ENCODE assay signal across 20 mouse cellular contexts in the genomic region with DNA sequence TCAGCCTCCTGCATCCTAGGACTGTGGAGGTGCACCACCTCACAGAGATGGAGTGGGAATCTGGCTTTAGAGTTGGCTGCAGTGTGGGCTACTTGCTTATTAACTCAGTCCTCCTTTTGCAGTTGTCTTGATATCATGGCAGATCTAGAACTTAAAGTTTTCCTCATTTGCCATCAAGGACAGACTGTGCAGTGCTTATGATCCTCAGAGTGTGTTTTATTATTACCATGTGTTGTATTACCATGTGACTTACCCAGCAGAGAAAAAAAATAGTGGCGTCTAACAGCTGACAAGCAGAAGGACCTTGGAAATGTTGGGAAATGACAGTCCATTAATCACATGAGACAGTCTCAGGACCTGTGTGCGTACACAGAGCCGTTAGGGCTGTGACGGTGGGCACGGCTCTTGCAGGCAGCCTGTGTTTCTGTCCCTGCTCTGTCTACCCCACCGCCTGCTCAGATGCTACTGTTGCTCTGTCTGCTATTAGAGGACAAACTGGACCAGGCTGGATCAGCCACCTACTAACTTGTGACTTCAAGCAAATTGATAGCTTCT. TPM values are rescaled to one million over a fixed set of nuclear protein-coding genes. Genes with fewer than 3 reads are reported as not detected.
DNase-seq lines count a peak whose midpoint lies in the region; ATAC-seq lines count a peak whose summit lies in the region.
"Had no signal": no experiment of that assay in that cellular context is flagged by ENCODE, and none has a peak within 500 bp of the region (broad histone marks: within the 10 kb centered on the region; RNA-seq: fewer than 3 reads in every experiment).

No protein-coding gene starts in this region.

- 66% methylated on average over 6 of the region's 6 CpGs for WGBS in midbrain, embryonic 13.5 days
- 64% methylated on average over 6 of the region's 6 CpGs for WGBS in midbrain, embryonic 15.5 days
- 55% methylated on average over 6 of the region's 6 CpGs for WGBS in hindbrain, embryonic 16.5 days

- no peak overlapping the region for H3K27ac ChIP-seq in midbrain, embryonic 13.5 days
- no peak overlapping the region for H3K27ac ChIP-seq in midbrain, embryonic 15.5 days
- H3K27ac ChIP-seq in hindbrain, embryonic 16.5 days (ENCODE audit: low read depth, low read length) = no peak overlapping the region; the same call in 1 of the 2 replicates
- H3K27ac ChIP-seq: forebrain, embryonic 12.5 days; limb, embryonic 15.5 days; liver, embryonic 15.5 days; stomach, embryonic 15.5 days had no signal

- peak; percentile 55 for ATAC-seq in midbrain, embryonic 13.5 days
- ATAC-seq in midbrain, embryonic 15.5 days (replicated peaks) = no peak
- peak; percentile 61 for ATAC-seq in hindbrain, embryonic 16.5 days
- ATAC-seq in activated CD4-positive, CD25-positive, alpha-beta regulatory T cell, adult 4 months = no peak

- no peaks in the 10 kb centered on the region for H3K9me3 ChIP-seq in midbrain, embryonic 13.5 days
- no peaks in the 10 kb centered on the region for H3K9me3 ChIP-seq in midbrain, embryonic 15.5 days
- H3K9me3 ChIP-seq in hindbrain, embryonic 16.5 days (ENCODE audit: control insufficient read depth, low read length) = no peaks in the 10 kb centered on the region
- H3K9me3 ChIP-seq: forebrain, embryonic 12.5 days; limb, embryonic 15.5 days; liver, embryonic 15.5 days; stomach, embryonic 15.5 days had no signal

- H3K36me3 ChIP-seq in midbrain, embryonic 13.5 days = peaks cover 43% of the 10 kb centered on the region
- peaks cover 22% of the 10 kb centered on the region for H3K36me3 ChIP-seq in midbrain, embryonic 15.5 days (replicated peaks)
- peaks cover 3% of the 10 kb centered on the region; the same call in 1 of the 2 replicates for H3K36me3 ChIP-seq in hindbrain, embryonic 16.5 days (ENCODE audit: control insufficient read depth, insufficient read depth, low read length)

- peak; percentile 36 for DNase-seq in heart, adult 11 months
- no peak for DNase-seq in heart, postnatal 14 days
- DNase-seq in kidney, postnatal 4 days = no peak
- DNase-seq: B cell, adult 2 months; cerebellum, adult 11 months; gastrocnemius, postnatal 10 days; heart, adult 18-20 months; kidney, adult 2 months; kidney, postnatal 14 days; lung, postnatal 10 days; retina, postnatal 1 day; thymus, adult 18-20 months had no signal

- H3K4me3 ChIP-seq in midbrain, embryonic 13.5 days (replicated peaks) = no peak overlapping the region
- no peak overlapping the region for H3K4me3 ChIP-seq in midbrain, embryonic 15.5 days
- H3K4me3 ChIP-seq in hindbrain, embryonic 16.5 days (ENCODE audit: low read length) = no peak overlapping the region
- H3K4me3 ChIP-seq: forebrain, embryonic 12.5 days; limb, embryonic 15.5 days; liver, embryonic 15.5 days; stomach, embryonic 15.5 days had no signal

- intact Hi-C loops in heart, postnatal 14 days (cut with DNase I) = no loop called here

- H3K4me1 ChIP-seq in midbrain, embryonic 13.5 days (replicated peaks) = peaks cover 7% of the 10 kb centered on the region
- no peaks in the 10 kb centered on the region for H3K4me1 ChIP-seq in midbrain, embryonic 15.5 days
- no peaks in the 10 kb centered on the region for H3K4me1 ChIP-seq in hindbrain, embryonic 16.5 days (ENCODE audit: control insufficient read depth, insufficient read depth, low read depth, low read length)
- H3K4me1 ChIP-seq: forebrain, embryonic 12.5 days; limb, embryonic 15.5 days; liver, embryonic 15.5 days; stomach, embryonic 15.5 days had no signal

- no peaks in the 10 kb centered on the region for H3K27me3 ChIP-seq in midbrain, embryonic 13.5 days
- no peaks in the 10 kb centered on the region for H3K27me3 ChIP-seq in midbrain, embryonic 15.5 days (replicated peaks)
- H3K27me3 ChIP-seq in hindbrain, embryonic 16.5 days (replicated peaks; ENCODE audit: control insufficient read depth, insufficient read depth, low read length) = no peaks in the 10 kb centered on the region
- H3K27me3 ChIP-seq: forebrain, embryonic 12.5 days; limb, embryonic 15.5 days; liver, embryonic 15.5 days; stomach, embryonic 15.5 days had no signal

- H3K4me2 ChIP-seq in midbrain, embryonic 13.5 days (replicated peaks) = no peak overlapping the region
- H3K4me2 ChIP-seq in midbrain, embryonic 15.5 days = no peak overlapping the region
- H3K4me2 ChIP-seq in hindbrain, embryonic 16.5 days (ENCODE audit: low read length) = no peak overlapping the region
- H3K4me2 ChIP-seq: forebrain, embryonic 12.5 days; limb, embryonic 15.5 days; liver, embryonic 15.5 days; stomach, embryonic 15.5 days had no signal

- H3K9ac ChIP-seq in midbrain, embryonic 13.5 days (replicated peaks) = no peak overlapping the region
- no peak overlapping the region for H3K9ac ChIP-seq in midbrain, embryonic 15.5 days
- H3K9ac ChIP-seq in hindbrain, embryonic 16.5 days (ENCODE audit: low read depth, low read length) = no peak overlapping the region
- H3K9ac ChIP-seq: forebrain, embryonic 12.5 days; limb, embryonic 15.5 days; liver, embryonic 15.5 days; stomach, embryonic 15.5 days had no signal

RNA-seq across cellular contexts. Expression of a gene that starts 50.4 kb away (rescaled TPM):
- 100 to 1,000 TPM; 297 to 319 TPM for total RNA-seq in heart, postnatal 14 days (2021)
- 184 and 188 TPM in 2 replicates for polyA plus RNA-seq in midbrain, embryonic 13.5 days (2015; fragmentation: Nextera tagmentation; extraction: Ambion mirVana)
- 172 and 176 TPM in 2 replicates for polyA plus RNA-seq in midbrain, embryonic 15.5 days (2015; fragmentation: Nextera tagmentation; extraction: Ambion mirVana)
- 197 and 227 TPM in 2 replicates for polyA plus RNA-seq in hindbrain, embryonic 16.5 days (2015; fragmentation: Nextera tagmentation; extraction: Ambion mirVana)
- polyA plus RNA-seq in activated CD4-positive, CD25-positive, alpha-beta regulatory T cell, adult 4 months (2017; shearing (Covaris generic)) = 100 to 1,000 TPM; 513 to 559 TPM

Comparison
In these comparisons a context has a peak if more than half of its experiments do, and no peak if none do; other contexts are left out.
1. ATAC-seq: peak in midbrain, embryonic 13.5 days (single experiment) and hindbrain, embryonic 16.5 days (single experiment); none in midbrain, embryonic 15.5 days (single experiment) and activated CD4-positive, CD25-positive, alpha-beta regulatory T cell, adult 4 months (single experiment).